8 mouse cellular contexts compared by ENCODE assay signal in genomic region chr19:10184096-10184495, GRCm38 (mm10). TPM values are rescaled to one million over a fixed set of nuclear protein-coding genes. Genes with fewer than 3 reads are reported as not detected.
DNase-seq lines count a peak whose midpoint lies in the region; ATAC-seq and TF ChIP-seq lines count a peak whose summit lies in the region.

No protein-coding gene starts in this region.

- peak overlapping the region; percentile 92 for H3K9ac ChIP-seq in intestine, embryonic 14.5 days (ENCODE audit: low read length)
- peak overlapping the region; percentile 88 for H3K9ac ChIP-seq in lung, embryonic 15.5 days

- 9% methylated on average over 12 of the region's 12 CpGs for WGBS in intestine, embryonic 14.5 days
- WGBS in lung, embryonic 15.5 days: 5% methylated on average over 12 of the region's 12 CpGs
- 12% methylated on average over 12 of the region's 12 CpGs for WGBS in small intestine, adult 2 months

- peaks cover 13% of the 10 kb centered on the region for H3K79me3 ChIP-seq in C2C12 (ENCODE audit: low read depth)

- peak overlapping the region; percentile 85 for H3K27ac ChIP-seq in gastrocnemius, adult 2 months
- H3K27ac ChIP-seq in intestine, embryonic 14.5 days (ENCODE audit: low read depth): peak overlapping the region; percentile 94
- H3K27ac ChIP-seq in lung, embryonic 15.5 days: peak overlapping the region; percentile 89
- H3K27ac ChIP-seq in small intestine, adult 2 months (ENCODE audit: insufficient read depth, low read depth, low read length): peak overlapping the region; percentile 48; the same call in 1 of the 2 replicates

- peaks cover 11% of the 10 kb centered on the region for H3K4me1 ChIP-seq in intestine, embryonic 14.5 days (replicated peaks; ENCODE audit: control insufficient read depth, insufficient read depth, low read length)
- peaks cover 19% of the 10 kb centered on the region for H3K4me1 ChIP-seq in lung, embryonic 15.5 days
- peaks cover 18% of the 10 kb centered on the region; the same call in 1 of the 2 replicates for H3K4me1 ChIP-seq in small intestine, adult 2 months (ENCODE audit: control insufficient read depth, insufficient read depth, insufficient read length, low read length)

- H3K79me2 ChIP-seq in C2C12 (ENCODE audit: control insufficient read depth, insufficient read depth): peaks cover 35% of the 10 kb centered on the region

- H3K4me2 ChIP-seq in intestine, embryonic 14.5 days (ENCODE audit: low read length): peak overlapping the region; percentile 69
- peak overlapping the region; percentile 84 for H3K4me2 ChIP-seq in lung, embryonic 15.5 days

- no peaks in the 10 kb centered on the region for H3K9me3 ChIP-seq in intestine, embryonic 14.5 days (ENCODE audit: control insufficient read depth, low read length)
- H3K9me3 ChIP-seq in lung, embryonic 15.5 days: no peaks in the 10 kb centered on the region

- peak; percentile 20; the same call in 1 of the 2 replicates for ATAC-seq in intestine, embryonic 14.5 days (replicated peaks; ENCODE audit: low FRiP score, low TSS enrichment, low read depth)
- ATAC-seq in lung, embryonic 15.5 days (ENCODE audit: borderline replicate concordance, extremely low read depth, low FRiP score, low TSS enrichment): peak; percentile 32; the same call in 1 of the 2 replicates
- ATAC-seq in erythroid progenitor cell, adult 5-6 weeks (replicated peaks; ENCODE audit: low FRiP score, poor library complexity, severe bottlenecking): no peak

- no peak for DNase-seq in gastrocnemius, adult 2 months
- no peak for DNase-seq in gastrocnemius, postnatal 25 days
- peak; percentile 67 for DNase-seq in embryo, embryonic 11 days
- DNase-seq in intestine, embryonic 14.5 days (ENCODE audit: low spot score): peak; percentile 67

- peaks cover 36% of the 10 kb centered on the region for H3K36me3 ChIP-seq in C2C12 (ENCODE audit: control insufficient read depth, insufficient read depth)
- H3K36me3 ChIP-seq in intestine, embryonic 14.5 days (ENCODE audit: control insufficient read depth, insufficient read depth, low read length): peaks cover 44% of the 10 kb centered on the region
- H3K36me3 ChIP-seq in lung, embryonic 15.5 days: peaks cover 40% of the 10 kb centered on the region
- H3K36me3 ChIP-seq in small intestine, adult 2 months (ENCODE audit: control insufficient read depth, insufficient read depth, low read length): peaks cover under 1% of the 10 kb centered on the region; the same call in 1 of the 2 replicates

- no peak for TF ChIP-seq CTCF in gastrocnemius, adult 2 months (IDR thresholded peaks at IDR 0.05)
- TF ChIP-seq CTCF in C2C12 (IDR thresholded peaks at IDR 0.05; ENCODE audit: control insufficient read depth, insufficient read depth, insufficient read length): no peak
- TF ChIP-seq CTCF in small intestine, adult 2 months (IDR thresholded peaks at IDR 0.05; ENCODE audit: extremely low read depth, insufficient read length, insufficient replicate concordance, low read depth, low read length): no peak

- intact Hi-C loops in gastrocnemius, adult 2 months (cut with DNase I): loop anchor here (10.0 kb wide), 1 partner anchor 79 kb away; the partner anchor contains the start of gene Fads2

- H3K4me3 ChIP-seq in gastrocnemius, adult 2 months: peak overlapping the region; percentile 94
- peak overlapping the region; percentile 92 for H3K4me3 ChIP-seq in C2C12 (ENCODE audit: insufficient read depth, poor library complexity, severe bottlenecking)
- peak overlapping the region; percentile 86 for H3K4me3 ChIP-seq in intestine, embryonic 14.5 days (ENCODE audit: low read depth, low read length)
- H3K4me3 ChIP-seq in lung, embryonic 15.5 days: peak overlapping the region; percentile 98
- peak overlapping the region; percentile 92 for H3K4me3 ChIP-seq in small intestine, adult 2 months (ENCODE audit: low read depth, low read length)

- no peak for TF ChIP-seq POLR2A in small intestine, adult 2 months (IDR thresholded peaks at IDR 0.05; ENCODE audit: low read depth, low read length)

- peak overlapping the region; percentile 91 for H3ac ChIP-seq in C2C12 (ENCODE audit: control insufficient read depth, insufficient read length, low read depth)

- no peaks in the 10 kb centered on the region for H3K27me3 ChIP-seq in C2C12 (ENCODE audit: control insufficient read depth, insufficient read depth, insufficient read length)
- H3K27me3 ChIP-seq in intestine, embryonic 14.5 days (replicated peaks; ENCODE audit: control insufficient read depth, insufficient read depth, low read length): no peaks in the 10 kb centered on the region
- H3K27me3 ChIP-seq in lung, embryonic 15.5 days: no peaks in the 10 kb centered on the region
- no peaks in the 10 kb centered on the region for H3K27me3 ChIP-seq in small intestine, adult 2 months (ENCODE audit: control insufficient read depth, insufficient read depth, low read length)

TF ChIP-seq in C2C12, 6 proteins besides CTCF, POLR2A, EP300 and RAD21:
- TF ChIP-seq MYOD1 (IDR thresholded peaks at IDR 0.05; ENCODE audit: control insufficient read depth, insufficient read length, low read depth) (no peak), CEBPB (IDR thresholded peaks at IDR 0.05; ENCODE audit: low read depth) (no peak), MAX (IDR thresholded peaks at IDR 0.05) (no peak), FOSL1 (IDR thresholded peaks at IDR 0.05; ENCODE audit: insufficient read depth, low read length, poor library complexity, severe bottlenecking) (no peak), MYOG (IDR thresholded peaks at IDR 0.05; ENCODE audit: control insufficient read depth, extremely low read depth, insufficient read length) (no peak), USF1 (IDR thresholded peaks at IDR 0.05; ENCODE audit: low read depth) (no peak)

RNA-seq across cellular contexts. Expression of gene Fads1, which starts 1.4 kb away (rescaled TPM):
- 1 to 10 TPM; 4.2 to 9.9 TPM for total RNA-seq in gastrocnemius, adult 2 months (2021)
- total RNA-seq in gastrocnemius, postnatal 25 days (2021): 1 to 10 TPM; 6.9 to 8.2 TPM
- 62.3 TPM for polyA plus RNA-seq in C2C12 (2012; fragmentation: generic; extraction: Trizol)
- polyA plus RNA-seq in intestine, embryonic 14.5 days (2014; fragmentation: Nextera tagmentation; extraction: Ambion mirVana): 134 and 142 TPM in 2 replicates
- polyA plus RNA-seq in lung, embryonic 15.5 days (2015; fragmentation: Nextera tagmentation; extraction: Ambion mirVana): 101 and 106 TPM in 2 replicates
- polyA plus RNA-seq in small intestine, adult 2 months (2012; rRNA removed): 8.5 and 11.6 TPM in 2 replicates
- 68.1 and 70.8 TPM in 2 replicates for total RNA-seq in erythroid progenitor cell, adult 5-6 weeks (2015; ENCODE audit: low replicate concordance)
- total RNA-seq in erythroid progenitor cell, adult 5-6 weeks (2017; ENCODE audit: low replicate concordance): 47.4 and 51.1 TPM in 2 replicates

RNA-seq across cellular contexts. Expression of gene Tmem258, which starts 19.7 kb away (rescaled TPM):
- total RNA-seq in gastrocnemius, adult 2 months (2021): 10 to 100 TPM; 80.3 to 98.7 TPM
- total RNA-seq in gastrocnemius, postnatal 25 days (2021): 10 to 100 TPM; 81.8 to 94.5 TPM
- 339 TPM for polyA plus RNA-seq in C2C12 (2012; fragmentation: generic; extraction: Trizol)
- 462 and 499 TPM in 2 replicates for polyA plus RNA-seq in intestine, embryonic 14.5 days (2014; fragmentation: Nextera tagmentation; extraction: Ambion mirVana)
- polyA plus RNA-seq in lung, embryonic 15.5 days (2015; fragmentation: Nextera tagmentation; extraction: Ambion mirVana): 440 and 459 TPM in 2 replicates
- 41.1 and 67.1 TPM in 2 replicates for polyA plus RNA-seq in small intestine, adult 2 months (2012; rRNA removed)
- total RNA-seq in erythroid progenitor cell, adult 5-6 weeks (2015; ENCODE audit: low replicate concordance): 117 and 140 TPM in 2 replicates
- total RNA-seq in erythroid progenitor cell, adult 5-6 weeks (2017; ENCODE audit: low replicate concordance): 52.0 and 82.2 TPM in 2 replicates

RNA-seq across cellular contexts. Expression of gene Fen1, which starts 19.9 kb away (rescaled TPM):
- 1 to 10 TPM; 4.0 to 4.3 TPM for total RNA-seq in gastrocnemius, adult 2 months (2021)
- 1 to 10 TPM; 2.9 to 3.7 TPM for total RNA-seq in gastrocnemius, postnatal 25 days (2021)
- polyA plus RNA-seq in C2C12 (2012; fragmentation: generic; extraction: Trizol): 83.7 TPM
- 93.8 and 95.6 TPM in 2 replicates for polyA plus RNA-seq in intestine, embryonic 14.5 days (2014; fragmentation: Nextera tagmentation; extraction: Ambion mirVana)
- 119 and 120 TPM in 2 replicates for polyA plus RNA-seq in lung, embryonic 15.5 days (2015; fragmentation: Nextera tagmentation; extraction: Ambion mirVana)
- 8.3 and 13.1 TPM in 2 replicates for polyA plus RNA-seq in small intestine, adult 2 months (2012; rRNA removed)
- total RNA-seq in erythroid progenitor cell, adult 5-6 weeks (2015; ENCODE audit: low replicate concordance): 84.0 and 108 TPM in 2 replicates
- 100 and 189 TPM in 2 replicates for total RNA-seq in erythroid progenitor cell, adult 5-6 weeks (2017; ENCODE audit: low replicate concordance)

RNA-seq across cellular contexts. Expression of gene Myrf, which starts 56.5 kb away (rescaled TPM):
- total RNA-seq in gastrocnemius, adult 2 months (2021): not detected
- total RNA-seq in gastrocnemius, postnatal 25 days (2021): not detected
- 0.21 TPM for polyA plus RNA-seq in C2C12 (2012; fragmentation: generic; extraction: Trizol)
- polyA plus RNA-seq in intestine, embryonic 14.5 days (2014; fragmentation: Nextera tagmentation; extraction: Ambion mirVana): 26.0 and 26.3 TPM in 2 replicates
- 5.6 and 6.5 TPM in 2 replicates for polyA plus RNA-seq in lung, embryonic 15.5 days (2015; fragmentation: Nextera tagmentation; extraction: Ambion mirVana)
- 58.3 and 65.5 TPM in 2 replicates for polyA plus RNA-seq in small intestine, adult 2 months (2012; rRNA removed)
- total RNA-seq in erythroid progenitor cell, adult 5-6 weeks (2015; ENCODE audit: low replicate concordance): not detected in 2 replicates
- not detected in 2 replicates for total RNA-seq in erythroid progenitor cell, adult 5-6 weeks (2017; ENCODE audit: low replicate concordance)

Comparison
In these comparisons a context has a peak if more than half of its experiments do, and no peak if none do; other contexts are left out.
1. DNase-seq: peak in embryo, embryonic 11 days (single experiment) and intestine, embryonic 14.5 days (single experiment); none in gastrocnemius, adult 2 months (single experiment) and gastrocnemius, postnatal 25 days (single experiment).
2. Peak in every context shown above with its lines, with median percentiles within 50 percentile points of each other: H3K27ac ChIP-seq and H3K4me3 ChIP-seq.